Mouse (Mus musculus) brain, embryonic 18.5 days (tissue): ENCODE results near the gene Slc9a9.

Source experiments
- DNase-seq: peaks from one replicate; pipeline ENCODE4 v3.0.0-alpha.2; 2012; ENCODE audit warnings: low read depth, low spot score

The Slc9a9 gene

DNA sequence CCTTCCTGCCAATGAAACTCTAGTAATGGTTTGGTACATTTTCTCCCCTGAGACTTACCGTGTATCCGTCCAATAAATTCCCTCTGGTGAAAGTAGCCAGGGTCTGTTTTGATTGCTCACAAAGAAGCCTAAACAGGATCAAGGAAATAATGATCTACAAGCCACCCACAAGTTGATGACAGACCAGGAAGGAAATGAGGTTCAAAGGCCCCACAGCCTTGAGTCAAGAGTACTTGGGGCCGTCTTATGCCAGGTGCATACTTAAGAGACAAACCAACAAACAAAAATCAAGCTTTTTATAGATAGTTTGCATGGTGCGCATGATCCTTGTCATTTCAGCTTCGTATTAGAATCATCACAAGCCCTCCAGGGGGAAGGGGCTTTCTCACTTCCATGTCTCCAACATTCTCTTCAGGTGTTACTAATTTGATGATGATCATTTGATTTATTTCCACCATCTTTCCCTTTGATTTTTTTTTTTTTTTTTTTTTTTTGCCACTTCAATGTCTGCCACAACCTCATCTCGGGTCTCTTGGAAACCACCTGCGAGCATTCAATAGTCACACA lies 275.9 kb downstream of the Slc9a9 start:
- DNase-seq: no peak

DNA sequence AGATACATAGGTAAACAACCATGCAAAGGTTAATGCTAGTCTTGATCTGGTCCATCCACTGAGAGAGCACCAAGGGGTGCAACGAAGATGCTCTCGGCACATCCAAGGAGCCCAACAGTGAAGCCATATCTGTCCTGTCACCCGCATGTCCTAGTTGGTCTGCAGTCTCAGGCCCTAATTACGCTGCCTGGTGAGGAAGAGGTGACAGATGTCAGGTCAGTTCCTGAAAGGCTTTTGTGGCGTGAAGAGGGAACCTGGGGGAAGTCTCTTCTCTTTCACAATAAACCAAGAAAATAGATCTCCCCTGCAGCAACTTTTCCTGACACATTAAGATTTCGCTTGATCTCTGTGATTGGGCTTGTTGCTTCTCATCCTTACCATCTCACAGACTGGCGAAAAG lies 277.5 kb downstream of the Slc9a9 start:
- DNase-seq: no peak

DNA sequence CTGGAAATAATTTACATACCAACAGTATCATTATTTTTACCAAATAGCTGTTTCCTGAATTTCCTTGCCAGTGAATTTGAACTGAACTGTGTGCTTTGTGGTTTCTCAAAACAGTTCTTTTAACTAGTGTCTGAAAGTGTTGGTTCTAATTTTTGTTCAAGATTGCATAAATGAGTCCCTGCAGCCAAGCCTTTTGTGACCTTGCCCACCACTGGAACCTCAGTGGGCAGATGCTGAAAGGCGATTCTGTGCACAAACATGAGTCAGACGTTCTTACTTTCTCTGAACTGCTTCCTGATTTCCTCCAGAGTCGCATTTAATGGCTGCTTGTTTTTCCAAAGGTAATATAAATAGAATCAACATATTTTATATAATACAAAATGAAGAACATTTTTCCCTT lies 281.0 kb downstream of the Slc9a9 start:
- DNase-seq: no peak

DNA sequence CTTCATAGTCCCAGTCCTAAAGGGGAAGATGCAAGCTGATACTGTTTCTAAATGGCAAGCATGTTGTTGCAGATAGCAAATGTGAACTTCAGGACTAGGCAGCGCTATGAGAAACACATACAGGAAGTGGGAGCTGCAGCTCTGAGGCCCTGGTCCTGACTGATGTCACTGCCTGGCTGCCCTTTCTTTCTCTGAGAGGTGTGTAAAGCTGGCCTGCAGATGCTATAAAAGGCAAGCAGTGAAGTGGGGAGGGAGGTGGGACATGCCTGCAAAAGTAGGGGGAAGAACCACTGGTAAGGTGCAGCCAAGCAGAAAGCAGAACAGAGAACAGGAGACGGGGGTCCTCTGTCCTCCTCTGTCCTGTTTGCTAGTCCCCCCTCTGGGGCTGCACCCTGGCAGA lies 285.9 kb downstream of the Slc9a9 start:
- DNase-seq: no peak

DNA sequence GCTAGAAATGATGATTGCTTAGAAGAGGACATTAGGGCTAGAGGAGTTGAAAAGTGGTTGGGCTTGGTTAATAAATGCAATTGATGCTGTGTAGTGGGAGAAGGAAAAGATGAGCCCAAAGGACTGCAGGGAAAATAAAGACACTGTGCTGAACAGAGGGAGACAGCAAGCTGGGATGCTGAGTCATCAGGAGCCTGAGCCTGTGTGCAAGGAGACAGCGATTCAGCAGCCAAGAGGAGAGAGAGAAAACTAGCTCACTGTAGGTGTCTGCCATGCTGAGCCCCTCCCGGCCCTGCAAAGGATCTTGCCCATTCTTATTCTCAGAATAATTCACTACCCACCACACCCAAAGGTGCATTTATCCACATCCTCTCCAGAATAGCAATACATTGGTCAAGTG lies 288.7 kb downstream of the Slc9a9 start:
- no peak for DNase-seq

DNA sequence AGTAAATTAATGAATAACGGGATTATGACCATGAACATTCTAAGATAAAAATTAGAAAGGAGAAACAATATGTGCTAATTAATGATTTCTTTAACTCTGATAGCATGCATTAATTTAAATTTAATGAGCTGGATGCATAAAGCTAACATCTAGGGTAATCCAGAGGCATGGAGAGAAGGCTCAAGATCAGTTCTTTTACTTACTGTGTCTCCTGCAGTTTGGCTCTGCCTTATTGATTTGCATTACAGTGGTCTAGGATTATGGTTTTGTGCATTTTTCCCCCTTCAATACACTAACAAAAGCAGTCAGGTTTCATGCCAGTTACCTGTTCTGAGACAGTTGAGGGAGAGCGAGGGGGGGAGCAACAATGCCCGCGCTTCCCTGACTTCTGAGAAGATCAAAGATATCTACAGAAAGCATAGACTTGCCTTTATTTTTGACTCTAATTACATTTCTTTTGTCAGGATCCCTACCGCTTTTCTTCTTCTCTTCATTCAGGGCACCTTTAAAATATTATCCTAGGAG lies 298.9 kb downstream of the Slc9a9 start:
- no peak for DNase-seq

DNA sequence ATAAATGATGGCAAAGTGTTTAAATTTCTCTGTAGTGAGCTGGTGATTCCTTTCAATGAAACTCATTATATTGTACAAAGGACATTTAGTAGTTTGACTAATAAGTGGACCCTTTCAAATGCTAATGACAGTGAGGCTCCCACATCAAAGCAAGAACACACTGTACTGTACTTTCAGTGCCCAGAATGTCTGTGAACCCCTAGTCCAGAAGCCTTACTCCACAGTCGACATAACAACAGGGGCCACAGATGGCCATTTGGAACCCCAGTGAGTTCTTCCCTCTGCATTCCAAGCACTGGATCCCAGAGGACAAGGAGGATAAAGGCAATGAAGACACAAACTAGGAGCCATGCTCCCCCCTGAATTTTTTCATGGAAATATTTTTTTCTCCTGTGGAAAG lies 299.4 kb downstream of the Slc9a9 start:
- DNase-seq: peak; percentile 22

DNA sequence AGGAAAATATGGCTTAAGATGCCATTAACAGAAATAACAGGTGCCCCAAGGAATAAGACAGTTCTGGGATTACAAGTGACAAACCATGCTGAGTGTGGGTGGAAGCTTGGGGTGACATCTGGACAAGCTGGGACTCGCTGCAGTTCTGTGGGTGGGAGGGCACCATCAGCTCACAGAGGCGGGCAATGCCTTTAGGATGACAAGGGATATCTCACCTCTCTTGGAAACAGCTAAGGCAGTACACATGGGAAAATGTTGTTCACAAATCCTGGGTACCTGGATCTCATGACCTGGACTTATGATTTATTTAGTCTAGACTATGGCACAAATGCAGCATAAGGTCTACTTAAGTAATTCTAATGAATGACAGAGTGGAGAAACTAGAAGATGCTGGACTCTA lies 302.3 kb downstream of the Slc9a9 start:
- no peak for DNase-seq

DNA sequence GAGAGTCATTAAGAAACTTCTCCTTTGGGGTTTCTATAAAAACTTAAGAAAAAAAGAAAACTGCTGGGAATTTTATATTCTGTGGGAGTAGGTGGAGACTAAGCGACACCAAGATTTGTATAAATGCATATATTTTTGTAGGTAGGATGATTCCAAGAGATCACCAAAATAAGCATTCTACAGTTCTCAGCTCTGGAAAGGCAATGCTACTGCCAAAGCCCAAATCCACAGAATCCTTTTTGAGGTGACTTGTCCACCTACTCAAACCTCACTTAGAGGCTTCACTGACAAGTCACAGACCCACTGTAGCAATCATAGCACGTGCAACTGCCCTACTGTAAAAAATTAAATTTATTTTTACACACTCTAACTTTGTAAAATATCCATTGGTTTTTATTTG lies 303.0 kb downstream of the Slc9a9 start:
- no peak for DNase-seq

DNA sequence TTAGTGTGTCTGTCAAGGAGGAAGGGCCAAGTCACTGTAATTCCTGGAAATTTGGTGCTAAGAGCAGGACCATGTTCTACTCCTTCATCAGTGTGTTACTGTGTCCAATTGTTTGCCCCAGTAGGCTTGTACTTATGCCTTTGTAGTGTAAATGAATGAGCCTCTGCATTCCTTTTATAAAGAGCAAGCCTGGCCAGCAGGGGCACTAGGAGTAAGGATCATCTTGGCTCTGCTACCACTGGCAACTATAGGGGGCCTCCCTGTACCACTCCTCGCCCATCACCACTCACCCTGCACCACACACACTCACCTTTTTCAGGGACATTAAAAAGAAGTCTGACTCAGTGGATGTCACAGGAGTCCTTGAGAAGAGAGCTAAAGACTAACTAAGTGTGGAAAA lies 306.5 kb downstream of the Slc9a9 start:
- DNase-seq: no peak

DNA sequence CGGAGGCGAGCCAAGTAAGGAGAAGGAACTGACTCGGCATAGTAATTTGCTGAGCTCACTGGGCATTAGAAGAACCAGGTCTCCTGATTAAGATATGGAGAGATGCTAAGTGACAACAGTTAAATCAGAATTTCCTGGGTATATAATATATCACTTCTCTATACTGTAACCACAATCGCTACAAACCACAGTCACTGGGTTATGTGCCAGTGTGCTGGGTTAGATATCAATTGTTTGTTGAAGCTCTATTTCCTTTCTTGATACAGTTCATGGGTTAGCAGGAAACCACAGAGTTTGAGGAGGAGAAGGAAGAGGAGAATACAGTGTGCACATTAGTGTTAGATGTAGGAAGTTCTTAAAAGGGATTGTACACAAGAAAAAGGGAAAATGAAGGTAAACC lies 323.9 kb downstream of the Slc9a9 start:
- DNase-seq: no peak

DNA sequence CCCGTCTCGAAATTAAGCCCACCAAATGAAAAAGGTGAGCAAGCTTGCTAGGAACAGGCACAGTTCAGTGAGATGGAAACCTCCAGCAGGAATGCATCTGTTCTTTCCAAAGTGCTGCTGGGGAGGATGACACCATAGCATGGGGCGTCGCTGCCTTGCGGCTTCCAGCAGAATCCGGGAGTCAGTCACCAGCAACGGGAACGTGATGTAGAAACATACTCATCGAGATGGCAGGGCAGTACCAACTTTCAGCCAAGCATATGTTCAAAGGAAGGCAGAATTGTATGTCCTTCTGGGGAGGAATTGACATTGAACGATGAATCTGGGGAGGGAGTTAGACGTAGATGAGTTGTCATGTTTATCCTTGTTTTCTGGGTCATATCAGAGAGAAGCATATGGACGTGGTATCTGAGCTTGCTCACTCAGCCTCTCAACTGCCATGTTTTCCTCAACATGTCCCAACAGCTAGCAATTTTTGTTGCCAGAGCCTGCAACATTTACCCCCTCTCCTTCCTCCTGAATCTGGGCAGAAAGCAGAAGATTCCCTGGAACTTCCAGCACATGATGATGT lies 350.5 kb downstream of the Slc9a9 start:
- DNase-seq: peak; percentile 18

DNA sequence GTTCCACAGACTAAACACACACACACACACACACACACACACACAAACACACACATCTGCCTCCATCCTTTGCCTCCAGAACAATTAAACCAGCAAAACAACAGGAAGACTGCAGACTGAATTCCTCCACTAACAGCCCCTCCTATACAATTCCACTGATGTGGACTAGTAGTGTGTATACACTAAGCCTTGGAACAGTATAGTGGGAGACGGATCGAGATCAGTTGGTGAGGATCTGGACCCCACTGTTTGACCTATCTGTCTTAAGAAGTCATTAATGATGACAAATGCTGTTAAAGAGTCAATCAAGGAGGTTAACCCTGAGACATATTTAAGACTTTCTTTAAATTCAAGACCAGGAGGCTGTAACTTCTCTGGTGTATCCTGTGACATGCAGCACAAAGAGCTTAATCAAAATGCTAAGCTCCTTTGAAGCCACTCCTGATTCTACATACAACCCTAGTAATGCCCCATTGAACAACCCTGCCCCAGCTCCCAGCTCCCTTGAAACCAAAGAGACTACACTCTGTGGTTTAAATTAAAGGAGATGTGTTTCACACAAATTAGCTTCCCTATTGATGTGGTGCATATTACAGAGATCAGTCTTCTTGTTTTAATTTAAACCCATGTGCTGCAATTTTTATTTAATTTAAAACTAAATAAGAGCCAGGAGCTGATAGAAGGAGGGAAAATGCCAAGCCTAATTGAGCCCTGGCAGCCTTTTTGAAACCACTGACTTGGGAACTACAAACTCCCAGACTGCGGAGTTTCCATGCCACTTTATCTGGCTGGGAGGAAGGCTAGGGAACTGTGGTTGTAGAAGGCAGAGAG lies 364.6 kb downstream of the Slc9a9 start:
- no peak for DNase-seq

DNA sequence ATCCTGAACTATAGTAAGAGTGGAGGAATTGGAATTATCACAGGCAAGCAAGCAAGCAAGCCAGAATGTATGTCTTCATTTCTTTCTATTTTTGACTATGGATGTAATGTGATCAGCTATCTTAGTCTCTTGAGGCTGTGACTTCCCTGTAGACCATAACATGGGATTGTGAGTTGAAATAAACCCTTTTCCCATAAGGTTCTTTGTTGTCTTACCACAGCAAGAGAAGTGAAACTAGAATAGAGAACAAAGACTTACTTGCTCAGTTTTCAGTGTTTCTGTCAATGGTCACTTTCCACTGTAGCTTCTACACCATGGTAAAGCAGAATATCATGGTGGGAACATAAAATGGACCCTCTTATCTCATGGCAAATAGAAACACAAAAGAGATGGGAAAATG lies 366.5 kb downstream of the Slc9a9 start:
- DNase-seq: no peak

DNA sequence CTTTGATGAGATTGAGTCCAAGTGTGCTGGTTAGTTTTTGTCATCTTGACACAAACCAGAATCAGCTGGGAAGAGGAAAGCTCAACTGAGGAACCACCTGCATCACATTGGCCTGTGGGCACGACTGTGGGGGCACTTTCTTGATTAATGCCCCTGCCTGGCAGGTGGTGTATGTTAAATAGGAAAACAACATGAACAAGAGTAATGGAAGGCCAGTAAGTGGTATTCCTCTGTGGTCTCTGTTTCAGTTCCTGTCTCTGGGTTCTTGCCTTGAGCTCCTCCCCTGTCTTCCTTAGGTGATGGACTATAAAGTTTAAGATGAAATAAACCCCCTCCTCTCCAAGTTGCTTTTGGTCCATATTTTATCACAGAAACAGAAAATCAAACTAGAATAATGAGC lies 372.7 kb downstream of the Slc9a9 start:
- no peak for DNase-seq

DNA sequence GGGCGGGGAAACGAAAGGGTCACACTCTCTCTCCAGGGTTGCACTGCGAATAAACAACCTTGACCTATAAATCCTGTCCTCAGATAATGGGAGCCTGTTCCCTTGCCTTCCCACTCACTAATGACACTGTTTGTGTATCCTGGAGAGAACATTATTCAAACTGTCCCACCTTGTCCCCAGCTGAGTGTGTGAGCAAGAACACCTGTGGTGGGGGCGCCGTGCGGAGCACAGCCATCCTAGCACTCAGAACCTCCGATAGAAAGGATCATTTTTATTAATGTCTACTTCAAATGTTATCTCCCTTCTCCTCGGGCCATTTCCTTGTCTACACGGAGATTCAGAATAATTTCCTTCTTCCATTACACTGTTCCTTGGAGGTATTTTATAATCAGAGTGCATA lies 382.5 kb downstream of the Slc9a9 start:
- DNase-seq: no peak

DNA sequence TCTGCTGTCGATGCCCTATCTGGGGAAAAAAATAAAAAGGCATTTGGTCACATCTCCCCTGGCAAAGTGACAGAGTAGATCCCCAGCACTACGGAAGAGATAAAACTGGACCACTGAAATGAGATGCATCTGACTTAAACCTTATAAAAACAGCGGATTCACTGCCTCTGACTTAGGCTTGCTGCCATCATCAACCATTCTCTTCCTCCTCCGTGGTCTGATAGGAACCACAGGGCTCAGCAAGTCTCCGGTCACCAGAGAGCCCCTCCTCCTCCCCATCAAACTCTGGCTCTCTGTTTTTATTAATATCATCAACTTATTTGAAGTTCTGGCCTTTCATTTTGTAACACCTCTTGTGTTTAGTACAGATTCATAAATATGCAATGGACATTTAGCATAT lies 383.5 kb downstream of the Slc9a9 start:
- DNase-seq: no peak

DNA sequence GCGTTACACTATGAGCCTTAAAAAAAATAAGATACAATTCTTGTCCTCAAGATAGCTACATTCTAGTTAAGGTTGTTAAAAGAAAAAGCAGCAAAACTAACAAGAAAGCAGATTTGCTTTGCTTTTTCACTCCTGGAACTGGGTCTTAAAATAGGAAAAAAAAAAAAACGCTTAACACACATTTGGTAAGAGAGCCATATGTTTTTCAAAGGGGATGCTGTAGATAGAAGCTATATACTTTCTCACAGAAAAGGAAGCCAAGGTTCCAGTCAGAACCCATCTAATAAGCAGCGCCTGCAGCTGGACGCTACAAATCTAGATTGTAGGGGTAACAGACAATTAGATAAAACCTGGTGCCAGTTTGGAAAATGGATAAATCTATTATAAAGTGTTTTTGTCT lies 386.1 kb downstream of the Slc9a9 start:
- no peak for DNase-seq

DNA sequence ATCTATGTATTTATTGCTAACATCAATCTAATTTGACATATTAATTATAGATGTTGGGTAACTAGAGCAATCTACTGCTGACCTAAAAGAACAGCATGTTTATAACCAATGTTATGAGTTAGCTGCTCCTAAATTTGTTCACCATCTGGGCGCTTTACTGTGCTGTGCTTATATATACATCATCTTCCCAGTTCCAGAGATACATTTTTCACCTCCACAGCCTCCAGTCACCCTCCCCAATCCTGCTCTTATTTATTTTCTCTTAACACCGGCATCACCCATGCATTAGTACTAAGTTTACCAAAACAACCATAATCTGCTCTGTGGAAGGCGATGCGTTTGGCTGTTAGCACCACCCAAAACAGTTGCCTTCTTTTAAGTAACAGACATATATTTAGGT lies 391.0 kb downstream of the Slc9a9 start:
- no peak for DNase-seq

DNA sequence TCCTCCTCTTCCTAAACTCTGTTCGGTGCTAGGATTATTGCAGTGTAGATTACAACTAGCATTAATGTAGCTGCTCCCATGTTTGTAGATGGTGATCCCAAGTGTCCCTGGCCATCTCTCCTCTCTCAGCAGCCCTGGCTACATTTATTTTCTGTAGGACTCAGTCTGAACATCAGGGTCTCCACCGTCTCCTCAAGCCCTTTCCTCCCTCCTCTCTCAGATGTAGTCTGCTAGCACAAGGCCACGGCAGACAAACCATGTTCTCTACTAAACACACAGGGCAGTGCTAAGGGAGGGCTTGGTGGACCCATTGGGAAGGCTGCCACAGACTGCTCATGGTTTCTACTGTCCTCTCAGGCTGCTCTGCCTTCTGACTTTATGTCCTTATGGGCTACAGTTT lies 397.3 kb downstream of the Slc9a9 start:
- no peak for DNase-seq

DNA sequence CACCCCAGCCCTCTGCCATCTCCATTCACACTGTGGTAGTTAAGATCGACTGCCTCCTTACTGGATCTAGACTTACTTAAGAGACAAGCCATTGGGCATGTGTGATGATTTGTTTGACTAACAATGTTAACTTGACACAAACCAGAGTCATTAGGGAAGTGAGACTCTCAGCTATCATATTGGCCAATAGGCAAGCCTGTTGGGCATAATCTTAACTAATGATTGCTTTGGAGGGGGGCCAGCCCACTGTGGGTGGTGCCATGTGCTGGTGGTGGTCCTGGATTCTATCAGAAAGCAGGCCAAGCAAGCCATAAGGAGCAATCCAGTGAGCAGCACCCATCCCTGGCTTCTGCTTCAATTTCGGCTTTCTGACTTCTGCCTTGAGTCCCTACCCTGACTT lies 398.8 kb downstream of the Slc9a9 start:
- DNase-seq: no peak

DNA sequence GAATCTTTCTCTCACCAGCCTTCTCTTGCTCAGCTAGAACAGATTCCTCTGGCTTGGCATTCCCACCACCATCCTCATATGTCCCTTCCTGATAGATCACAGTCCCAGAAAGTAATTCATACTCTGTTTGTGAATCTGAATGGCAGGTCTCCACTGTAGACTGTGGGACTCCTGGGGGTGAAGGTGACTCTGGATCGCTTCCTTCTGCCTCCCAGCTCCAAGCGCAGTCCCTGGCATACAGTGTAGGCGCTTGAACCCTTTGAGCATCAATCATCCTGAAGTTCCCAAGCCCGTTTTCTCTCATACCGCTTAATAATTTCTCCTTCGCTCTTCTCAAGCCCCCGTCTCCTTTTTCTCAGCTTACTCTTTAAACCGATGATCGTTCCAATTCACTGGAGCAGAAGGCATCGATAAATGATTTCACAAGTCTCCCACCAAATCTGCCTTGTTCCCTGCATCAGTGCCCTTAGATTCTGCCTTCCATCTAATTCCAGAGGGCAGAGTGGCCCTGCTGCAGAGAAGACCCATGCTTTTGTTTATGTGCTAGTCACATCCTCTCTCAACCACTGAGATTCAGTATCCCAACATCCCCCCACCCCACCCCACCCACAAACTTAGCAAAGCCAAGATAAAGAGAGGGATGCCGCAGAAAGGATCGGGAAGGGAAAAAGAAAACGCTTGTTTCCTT lies 401.3 kb downstream of the Slc9a9 start:
- no peak for DNase-seq
